Mouse (Mus musculus) c-Kit-positive CD71-positive TER-119-positive erythroid progenitor cells, embryonic 14.5 days (primary cell): Measurements from ENCODE around the gene Mon2.
"Not testable (repeated sequence)": the region's sequence is repeated elsewhere in the genome, so short reads cannot be mapped to it uniquely, and the experiment has no call there.

ENCODE experiments used
- DNase-seq: peaks from one replicate; pipeline ENCODE4 v3.0.0-alpha.2; 2013; ENCODE audit warnings: low spot score

Mon2 gene

GRCm38 (mm10) chr10:123057082-123057481, 19.2 kb downstream of the Mon2 start:
- no peak for DNase-seq

DNA sequence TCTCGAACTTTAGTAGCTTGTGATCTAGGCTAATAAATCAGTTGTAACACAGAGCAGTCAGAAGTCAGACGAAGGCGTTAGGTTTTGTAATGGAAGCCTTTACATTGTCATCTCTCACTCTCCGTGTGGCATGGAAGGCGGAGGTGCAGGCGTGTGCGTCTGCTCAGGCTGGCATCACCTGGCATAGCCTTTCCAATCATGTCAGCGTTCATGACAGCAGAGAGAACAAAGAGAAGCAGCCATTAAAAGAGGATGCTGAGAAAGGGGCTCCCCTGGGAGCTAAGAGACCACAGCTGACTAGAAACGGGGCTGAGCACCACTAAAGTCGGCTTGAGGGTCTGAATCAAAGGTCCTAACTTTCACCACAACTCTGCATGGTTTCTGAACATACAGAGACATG, 19.8 kb downstream of the Mon2 start:
- DNase-seq: no peak

- DNase-seq: no peak
Measured at GRCm38 (mm10) chr10:123055205-123056000, 20.9 kb downstream of the Mon2 start.

DNA sequence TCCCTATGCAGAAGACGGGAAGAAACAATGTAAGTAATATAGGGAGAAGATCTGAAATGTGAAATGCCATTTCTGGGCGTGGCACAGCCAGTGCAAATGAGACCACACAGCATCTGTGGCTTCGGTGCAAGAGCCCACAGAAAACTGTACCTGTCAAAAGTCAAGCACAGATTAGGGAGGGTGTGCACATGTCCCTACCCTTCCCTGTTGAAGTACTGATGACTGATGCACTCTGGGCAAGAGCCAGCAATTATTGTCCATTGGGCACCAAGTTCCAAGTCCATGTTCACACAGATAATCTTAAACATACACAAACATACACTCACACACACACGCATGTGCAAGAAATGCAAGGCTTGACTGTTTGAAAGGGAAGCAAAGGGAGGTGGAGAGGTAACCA, 22.7 kb downstream of the Mon2 start:
- no peak for DNase-seq

- no peak for DNase-seq
Measured at GRCm38 (mm10) chr10:123052021-123052420, 24.3 kb downstream of the Mon2 start.

DNA sequence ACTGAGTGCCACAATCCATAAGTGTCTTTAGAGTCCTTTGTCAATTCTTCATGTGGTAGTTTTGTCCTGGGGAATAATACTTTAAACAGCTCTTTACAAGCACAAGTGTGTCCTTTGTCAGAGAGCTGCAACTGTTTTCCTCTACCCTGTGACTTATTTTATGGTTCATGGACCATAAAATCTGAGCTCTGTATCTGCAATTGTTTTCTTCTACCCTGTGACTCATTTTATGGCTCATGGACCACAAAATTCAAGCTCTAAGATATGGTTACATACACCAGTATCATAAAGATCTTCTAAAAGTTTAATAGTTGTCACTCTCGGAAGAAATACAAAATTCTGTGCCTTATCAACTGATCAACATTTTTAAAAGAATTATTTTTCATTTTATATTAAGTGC, 27.6 kb downstream of the Mon2 start:
- no peak for DNase-seq

DNA sequence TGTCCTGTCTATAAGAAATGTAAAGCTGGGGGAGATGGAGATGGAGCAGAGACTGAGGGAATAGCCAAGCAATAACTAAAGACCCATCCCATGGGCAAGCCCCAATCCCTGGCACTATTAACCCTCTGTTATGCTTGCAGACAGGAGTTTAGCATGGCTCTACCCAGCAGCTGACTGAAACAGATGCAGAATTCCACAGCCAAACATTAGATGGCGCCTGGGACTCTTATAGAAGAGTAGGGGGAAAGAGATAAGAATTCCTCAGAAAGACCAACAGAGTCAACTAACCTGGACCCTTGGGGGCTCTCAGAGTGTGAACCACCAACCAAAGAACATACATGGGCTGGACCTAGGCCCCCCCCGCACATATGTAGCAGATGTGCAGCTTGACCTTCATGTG, 36.4 kb downstream of the Mon2 start:
- no peak for DNase-seq

DNA sequence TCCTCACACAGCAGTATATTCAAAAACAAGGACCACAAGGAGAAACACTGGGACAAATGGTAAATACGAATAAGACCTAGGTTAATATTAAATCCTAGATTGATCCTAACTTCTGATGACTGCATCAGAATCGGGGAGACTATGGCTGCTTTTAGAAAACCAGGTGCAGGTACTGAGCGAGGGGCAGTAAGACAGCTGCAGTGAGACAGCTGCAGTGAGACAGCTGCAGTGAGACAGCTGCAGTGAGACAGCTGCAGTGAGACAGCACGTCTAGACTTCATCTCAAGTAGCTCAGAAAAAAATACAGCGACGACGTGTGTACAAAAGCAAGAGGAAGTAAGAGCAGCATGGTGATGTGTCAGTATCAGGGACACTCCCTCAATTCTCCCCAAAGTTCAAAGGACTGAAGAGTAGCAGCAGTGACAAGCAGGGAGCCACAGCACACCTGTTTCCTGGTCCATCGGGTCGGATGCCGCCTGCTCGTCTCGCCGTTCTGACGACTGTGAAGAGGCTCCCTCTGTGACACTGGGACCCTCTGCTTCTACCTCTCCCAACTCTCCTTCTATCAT, 44.1 kb downstream of the Mon2 start:
- DNase-seq: no peak

GRCm38 (mm10) chr10:123031449-123031848, 44.9 kb downstream of the Mon2 start:
- no peak for DNase-seq

DNA sequence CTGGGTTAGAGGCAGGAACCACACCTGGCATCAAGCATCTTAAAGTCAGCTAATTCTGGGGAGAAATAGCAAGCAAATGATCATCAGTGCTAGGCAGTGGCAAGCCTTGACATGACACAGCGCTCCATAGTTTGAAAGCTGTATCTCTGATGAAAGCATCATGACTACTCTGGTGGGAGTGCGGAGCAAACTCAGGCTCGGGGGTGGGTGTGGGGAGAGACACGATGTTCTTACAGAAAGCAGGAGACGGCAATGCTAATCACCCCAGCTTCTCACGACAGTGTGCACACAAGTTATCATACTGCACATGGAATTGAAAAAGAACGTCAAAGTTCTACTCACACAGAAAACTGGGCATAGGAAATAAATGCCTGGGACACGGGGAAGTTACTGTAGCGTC, 45.7 kb downstream of the Mon2 start:
- no peak for DNase-seq

DNA sequence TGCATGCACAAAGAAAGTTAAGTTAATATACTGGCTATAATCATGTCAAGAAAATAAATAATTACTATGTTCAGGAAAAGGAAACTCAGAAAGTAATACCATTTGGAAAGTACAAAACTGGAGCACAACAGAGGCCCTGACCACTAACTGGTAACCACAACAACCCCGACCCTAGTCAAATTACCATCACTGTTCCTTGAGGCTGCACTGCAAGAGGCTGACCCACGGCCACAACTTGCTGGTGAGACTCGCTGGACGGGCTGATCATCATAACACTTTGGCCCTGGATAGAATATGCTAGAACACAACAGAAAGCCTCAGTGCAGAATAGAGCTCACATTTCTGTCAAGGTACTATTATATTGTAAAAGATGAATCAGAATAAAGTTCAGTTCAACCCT, 47.4 kb downstream of the Mon2 start:
- DNase-seq: no peak

DNA sequence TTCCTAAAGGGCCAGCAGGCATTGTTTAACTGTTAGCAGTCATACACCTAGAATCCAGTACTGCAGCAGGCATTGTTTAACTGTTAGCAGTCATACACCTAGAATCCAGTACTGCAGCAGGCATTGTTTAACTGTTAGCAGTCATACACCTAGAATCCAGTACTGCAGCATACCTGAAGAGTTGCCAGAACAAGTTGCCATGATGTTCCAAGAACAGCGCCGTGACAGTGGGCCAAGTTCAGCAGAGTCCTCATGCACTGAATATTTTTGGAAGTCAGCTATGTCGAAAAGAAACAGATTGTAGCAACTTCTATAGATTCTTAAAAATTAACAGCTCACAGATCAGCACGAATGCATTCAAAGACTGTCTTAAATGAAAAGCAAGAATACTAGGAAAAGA, 49.6 kb downstream of the Mon2 start:
- not testable (repeated sequence) for DNase-seq

- no peak for DNase-seq
Measured at GRCm38 (mm10) chr10:123013435-123013834, 62.9 kb downstream of the Mon2 start.

- no peak for DNase-seq
Measured at GRCm38 (mm10) chr10:123011421-123011820, 64.9 kb downstream of the Mon2 start.

DNA sequence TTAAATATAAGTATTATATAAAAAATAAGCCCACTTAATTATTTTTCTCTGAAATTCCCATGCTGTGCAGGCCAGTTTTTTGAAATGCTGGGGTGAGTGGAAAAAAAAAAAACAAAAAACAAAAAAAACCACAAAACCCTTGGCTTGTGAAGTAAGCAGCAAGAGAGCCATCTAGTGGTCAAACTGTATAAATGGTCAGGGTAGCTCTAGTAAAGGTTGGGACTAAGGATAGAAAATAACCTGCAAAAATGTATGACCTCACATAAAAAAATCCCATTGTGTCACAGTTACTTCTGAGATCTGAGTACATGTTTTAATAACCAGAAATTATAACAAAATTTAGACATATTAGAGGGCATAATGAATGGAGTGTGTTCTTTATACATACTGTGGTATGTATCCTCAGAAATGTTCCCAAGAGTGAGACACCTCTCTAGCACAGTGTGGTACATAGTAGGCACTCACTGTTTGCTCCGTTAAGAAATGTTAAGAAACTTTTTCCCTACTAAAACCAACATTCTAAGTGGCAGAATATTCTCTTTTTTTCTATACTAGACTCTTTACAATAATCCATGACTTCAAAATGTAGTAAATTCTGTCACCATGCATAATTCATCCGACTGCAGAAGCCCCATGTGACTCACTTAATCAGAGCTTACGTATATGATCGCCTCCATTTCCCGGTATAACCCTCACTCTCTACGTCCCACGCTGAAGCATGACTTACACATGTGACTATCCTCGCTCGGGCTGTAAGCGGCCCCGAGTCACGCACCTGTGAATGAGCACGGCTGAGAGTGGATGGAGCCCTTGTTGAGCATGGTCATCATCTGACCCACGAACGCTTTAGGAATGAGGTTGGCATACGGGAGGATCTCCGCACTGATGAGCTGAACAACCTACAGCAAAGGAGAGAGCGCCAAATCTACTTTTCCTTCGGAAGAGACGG, 70.8 kb downstream of the Mon2 start:
- DNase-seq: peak; percentile 41

DNA sequence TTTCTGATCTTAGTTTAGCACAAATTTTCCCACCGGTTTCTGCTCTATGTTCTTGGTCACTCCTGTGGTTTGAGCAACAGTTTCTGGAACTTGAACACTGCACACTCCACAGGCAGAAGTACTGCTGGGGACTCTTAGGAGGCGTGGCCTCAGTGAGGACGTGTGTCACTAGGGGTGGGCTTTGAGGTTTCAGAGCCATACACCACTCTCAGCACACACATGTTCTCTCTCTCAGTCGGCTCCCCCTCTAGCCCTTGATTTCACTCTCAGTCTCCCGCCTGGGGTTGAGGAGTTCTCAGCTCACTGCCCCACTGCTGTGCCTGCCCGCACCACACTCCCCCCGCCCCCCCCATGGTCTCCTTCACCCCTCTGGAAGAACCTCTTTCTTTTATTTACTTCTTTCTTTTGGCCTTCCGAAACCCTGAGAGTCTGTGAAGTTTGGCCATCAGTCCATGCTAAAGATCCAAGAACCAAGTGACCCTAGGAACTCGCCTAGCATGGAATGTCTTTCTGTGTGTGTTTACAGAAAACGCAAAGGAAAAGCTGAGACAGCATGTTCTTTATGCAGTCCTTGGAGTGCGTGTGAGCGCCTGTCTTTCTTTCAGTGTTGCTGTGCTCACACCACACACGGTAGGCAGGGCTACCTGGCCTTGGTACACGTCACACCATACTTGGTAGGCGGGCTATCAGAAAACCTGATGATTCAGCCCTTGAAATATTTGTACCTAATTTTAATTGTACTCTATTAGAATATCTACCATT, 71.6 kb downstream of the Mon2 start:
- no peak for DNase-seq

GRCm38 (mm10) chr10:123001985-123002384, 74.3 kb downstream of the Mon2 start:
- DNase-seq: no peak

DNA sequence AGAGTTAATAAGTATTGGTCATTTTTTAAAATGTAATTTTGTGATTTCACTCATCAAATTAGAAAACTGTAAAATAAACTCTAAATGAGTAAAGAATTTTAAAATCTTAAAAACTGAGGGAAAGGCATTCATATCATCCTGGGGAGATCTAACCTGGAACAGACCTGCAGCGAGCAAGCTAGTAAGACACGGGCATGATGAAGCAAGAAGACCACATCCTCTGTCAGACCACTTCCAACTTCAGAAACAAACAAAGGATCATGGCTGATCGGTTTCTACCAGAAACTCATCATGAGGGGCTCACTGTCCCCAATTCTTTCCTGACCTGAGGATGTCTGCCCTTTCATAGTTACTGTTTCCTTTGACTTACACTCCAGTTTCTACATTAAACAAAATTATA, 74.9 kb downstream of the Mon2 start:
- no peak for DNase-seq

GRCm38 (mm10) chr10:122999356-122999755, 76.9 kb downstream of the Mon2 start:
- DNase-seq: no peak

DNA sequence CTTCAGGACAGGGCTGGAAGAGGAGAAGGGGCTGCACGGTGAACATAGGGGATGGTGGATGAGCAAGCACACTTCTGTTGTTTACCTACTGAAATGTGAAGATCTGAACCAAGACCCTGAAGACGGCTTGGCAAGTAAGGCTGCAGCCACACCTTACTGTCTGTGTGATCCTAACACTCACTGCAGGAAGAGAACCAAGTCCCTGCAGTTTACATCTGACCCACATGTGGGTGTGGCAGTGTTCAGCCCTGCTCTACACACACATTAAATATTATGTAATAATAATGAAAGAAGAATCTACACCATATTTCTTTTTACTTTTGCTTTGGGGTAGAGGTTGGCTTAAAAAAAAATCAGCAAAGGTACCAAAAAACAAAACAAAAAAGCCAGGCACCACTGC, 78.5 kb downstream of the Mon2 start:
- DNase-seq: no peak

- DNase-seq: no peak
Measured at GRCm38 (mm10) chr10:122994402-122995107, 81.8 kb downstream of the Mon2 start.
